Mouse (Mus musculus) limb, embryonic 14.5 days (tissue): ENCODE measurements around the gene Lyrm4. TPM values are rescaled to one million over a fixed set of nuclear protein-coding genes. Genes with fewer than 3 reads are reported as not detected.

Experiments
- ATAC-seq: fragments of 200-750 bp; cut with Nextera tagmentation; 2 replicates; pipeline ENCODE4 v1.8.0; 2017; ENCODE audit warnings: low read depth, moderate number of reproducible peaks, moderate TSS enrichment; ENCODE audit not compliant: low FRiP score
- DNase-seq: peaks from one replicate; pipeline ENCODE4 v3.0.0-alpha.2; 2015; ENCODE audit warnings: low spot score
- H3K27ac ChIP-seq: fragments of 300-500 bp; sonication (generic); replicated peaks from 2 replicates; pipeline ENCODE4 v1.5.1; 2014; ENCODE audit warnings: low read depth, mild to moderate bottlenecking, low read length, moderate library complexity, mixed read lengths
- H3K27me3 ChIP-seq: fragments of 300-500 bp; sonication (generic); 2 replicates; pipeline ENCODE4 v1.6.1; 2014; ENCODE audit warnings: low read length, mixed read lengths; ENCODE audit not compliant: control insufficient read depth, insufficient read depth
- H3K36me3 ChIP-seq: fragments of 300-500 bp; sonication (generic); 2 replicates; pipeline ENCODE4 v1.6.1; 2014; ENCODE audit warnings: mild to moderate bottlenecking, low read length, moderate library complexity, mixed read lengths; ENCODE audit not compliant: control insufficient read depth, insufficient read depth
- H3K4me1 ChIP-seq: fragments of 300-500 bp; sonication (generic); 2 replicates; pipeline ENCODE4 v1.6.1; 2014; ENCODE audit warnings: antibody characterized with exemption, low read length, mixed read lengths; ENCODE audit not compliant: control insufficient read depth, insufficient read depth
- H3K4me2 ChIP-seq: fragments of 300-500 bp; sonication (generic); replicated peaks from 2 replicates; pipeline ENCODE4 v1.6.1; 2014; ENCODE audit warnings: low read depth, mild to moderate bottlenecking, low read length, moderate library complexity; ENCODE audit not compliant: severe bottlenecking
- H3K4me3 ChIP-seq: fragments of 300-500 bp; sonication (generic); replicated peaks from 2 replicates; pipeline ENCODE4 v1.5.1; 2014; ENCODE audit warnings: low read length
- H3K9ac ChIP-seq: fragments of 300-500 bp; sonication (generic); 2 replicates; pipeline ENCODE4 v1.6.1; 2014; ENCODE audit warnings: mild to moderate bottlenecking, low read depth, low read length, moderate library complexity; ENCODE audit not compliant: severe bottlenecking
- H3K9me3 ChIP-seq: fragments of 300-500 bp; sonication (generic); 2 replicates; pipeline ENCODE4 v1.6.1; 2016; ENCODE audit warnings: low read length; ENCODE audit not compliant: control insufficient read depth
- POLR2A ChIP-seq: fragments of 200-500 bp; IDR thresholded peaks from 2 replicates; pipeline ENCODE4 v1.8.0; 2012; ENCODE audit warnings: inconsistent platforms, mild to moderate bottlenecking, moderate library complexity, borderline replicate concordance; ENCODE audit not compliant: insufficient read depth, insufficient read length; ENCODE audit errors: extremely low read depth
- WGBS: fragments of 180-500 bp; shearing (Covaris S2); extraction: QIAGEN DNeasy Blood & Tissue Kit; methylation state at CpG from one replicate; pipeline ENCODE4 v1.1.7; 2014; 5-methylcytosine and 5-hydroxymethylcytosine counted together
- polyA plus RNA-seq, 2 experiments: library from polyadenylated mRNA; depleted of rRNA in 1 of 2; stranded (reverse) in 1 of 2; unstranded in 1 of 2; fragments of >200 nt; fragmentation: Nextera tagmentation in 1 of 2; extraction: Ambion mirVana in 1 of 2; gene quantifications; 2 replicates each; pipeline versions ENCODE4 v1.2.1 to v1.2.3; 2012 to 2014

Gene Lyrm4
- polyA plus RNA-seq (2012; rRNA removed) (7.1 and 8.9 TPM in 2 replicates), polyA plus RNA-seq (2014; fragmentation: Nextera tagmentation; extraction: Ambion mirVana) (27.4 and 28.4 TPM in 2 replicates)

GRCm38 (mm10) chr13:36117143-36118014 lies at the start of gene Lyrm4, which contains the start of gene Fars2:
Gene Lyrm4, minus strand, starts transcription at chr13:36117526.
Gene Fars2, plus strand, starts transcription at chr13:36117412.
- Histone ChIP-seq H3K9ac (peak within 1 kb of the TSS; percentile 66), H3K36me3 (no peaks in the 10 kb centered on the region), H3K9me3 (no peaks in the 10 kb centered on the region), H3K4me2 (peak within 1 kb of the TSS; percentile 88), H3K4me1 (peaks cover 8% of the 10 kb centered on the region; the same call in 1 of the 2 replicates), H3K4me3 (peak within 1 kb of the TSS; percentile 64), H3K27ac (peak within 1 kb of the TSS; percentile 91), H3K27me3 (no peaks in the 10 kb centered on the region)
- TF ChIP-seq POLR2A: peak; percentile 95; the same call in 1 of the 2 replicates
- DNase-seq (peak; percentile 97), ATAC-seq (peak; percentile 99)
- under 1% methylated on average over 66 of the region's 75 CpGs for WGBS

- TF ChIP-seq POLR2A: no peak
- DNase-seq (no peak), ATAC-seq (no peak)
- H3K4me3 ChIP-seq: no peak overlapping the region
- no peak overlapping the region for H3K27ac ChIP-seq
- H3K4me1 ChIP-seq: no peaks in the 10 kb centered on the region
- no peaks in the 10 kb centered on the region for H3K9me3 ChIP-seq
- WGBS: 81% methylated on average over 1 of the region's 1 CpGs
- H3K27me3 ChIP-seq: no peaks in the 10 kb centered on the region
- H3K4me2 ChIP-seq: no peak overlapping the region
- H3K9ac ChIP-seq: no peak overlapping the region
- no peaks in the 10 kb centered on the region for H3K36me3 ChIP-seq
These were observed 46.6 kb upstream of the Lyrm4 start for GRCm38 (mm10) chr13:36163898-36164297.

GRCm38 (mm10) chr13:36163411-36163810 lies 46.1 kb upstream of the Lyrm4 start:
- WGBS: 82% methylated on average over 5 of the region's 5 CpGs
- H3K27ac ChIP-seq: no peak overlapping the region
- H3K4me3 ChIP-seq: no peak overlapping the region
- no peak for ATAC-seq
- H3K36me3 ChIP-seq: no peaks in the 10 kb centered on the region
- no peak for TF ChIP-seq POLR2A
- H3K9ac ChIP-seq: no peak overlapping the region
- no peak for DNase-seq
- no peak overlapping the region for H3K4me2 ChIP-seq
- no peaks in the 10 kb centered on the region for H3K4me1 ChIP-seq
- no peaks in the 10 kb centered on the region for H3K27me3 ChIP-seq
- H3K9me3 ChIP-seq: no peaks in the 10 kb centered on the region

- Histone ChIP-seq H3K27ac (no peak overlapping the region), H3K9me3 (no peaks in the 10 kb centered on the region), H3K27me3 (no peaks in the 10 kb centered on the region), H3K4me3 (no peak overlapping the region), H3K4me2 (no peak overlapping the region), H3K9ac (no peak overlapping the region), H3K4me1 (0 out of 2 replicates have a peak, but pooled peaks cover 8% of the 10 kb centered on the region), H3K36me3 (no peaks in the 10 kb centered on the region; the same call in 1 of the 2 replicates)
- DNase-seq (no peak), ATAC-seq (no peak)
- 92% methylated on average over 7 of the region's 7 CpGs for WGBS
- no peak for TF ChIP-seq POLR2A
These were observed 39.1 kb upstream of the Lyrm4 start for GRCm38 (mm10) chr13:36156340-36156931.

- no peak overlapping the region for H3K4me3 ChIP-seq
- no peak overlapping the region for H3K4me2 ChIP-seq
- TF ChIP-seq POLR2A: no peak
- no peak overlapping the region for H3K9ac ChIP-seq
- DNase-seq: no peak
- no peaks in the 10 kb centered on the region for H3K27me3 ChIP-seq
- H3K27ac ChIP-seq: no peak overlapping the region
- 67% methylated on average over 5 of the region's 5 CpGs for WGBS
- no peaks in the 10 kb centered on the region; the same call in 1 of the 2 replicates for H3K36me3 ChIP-seq
- 0 out of 2 replicates have a peak, but pooled peaks cover 8% of the 10 kb centered on the region for H3K4me1 ChIP-seq
- no peaks in the 10 kb centered on the region for H3K9me3 ChIP-seq
- ATAC-seq: no peak
These were observed 35.6 kb upstream of the Lyrm4 start for GRCm38 (mm10) chr13:36152728-36153498.
